Mouse (Mus musculus): Measurements from ENCODE around the gene Hlf. TPM values are rescaled to one million over a fixed set of nuclear protein-coding genes. Genes with fewer than 3 reads are reported as not detected.

Gene Hlf
- 100 to 1,000 TPM; 124 to 142 TPM for total RNA-seq (2021)
- long read RNA-seq, experiment 1, full-length matches to known transcripts: 33 of 106 reads
- long read RNA-seq, experiment 1, partial matches to known transcripts: 5 of 106 reads
- long read RNA-seq, experiment 1, other reads (novel, unspliced or antisense): 68 of 106 reads
- long read RNA-seq, experiment 2, full-length matches to known transcripts: 20 of 69 reads
- long read RNA-seq, experiment 2, partial matches to known transcripts: 5 of 69 reads
- long read RNA-seq, experiment 2, other reads (novel, unspliced or antisense): 44 of 69 reads

DNA sequence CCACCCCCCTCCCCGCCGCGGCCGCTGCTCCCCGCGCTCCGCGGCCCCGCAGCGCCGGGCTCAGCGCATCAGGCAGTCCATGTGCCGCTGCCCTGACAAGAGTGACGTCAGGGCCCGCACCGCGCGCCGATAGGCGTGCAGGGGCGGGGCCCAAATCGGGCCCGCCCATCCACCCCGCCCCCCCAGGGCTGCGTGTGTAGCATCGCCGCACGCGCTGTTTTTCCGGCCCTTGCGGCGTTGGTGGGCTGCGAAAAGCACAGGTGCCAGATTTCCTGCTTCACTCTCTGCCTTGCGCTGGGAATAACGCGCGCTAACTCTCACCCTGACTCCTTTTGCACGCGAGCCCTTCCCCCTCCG lies at the start of gene Hlf:
Gene Hlf, minus strand, starts transcription at position 79 of the 357 bp plus-strand sequence.
- DNase-seq (ENCODE audit: low spot score in 2 of 2): peak; percentile 90 to 96

DNA sequence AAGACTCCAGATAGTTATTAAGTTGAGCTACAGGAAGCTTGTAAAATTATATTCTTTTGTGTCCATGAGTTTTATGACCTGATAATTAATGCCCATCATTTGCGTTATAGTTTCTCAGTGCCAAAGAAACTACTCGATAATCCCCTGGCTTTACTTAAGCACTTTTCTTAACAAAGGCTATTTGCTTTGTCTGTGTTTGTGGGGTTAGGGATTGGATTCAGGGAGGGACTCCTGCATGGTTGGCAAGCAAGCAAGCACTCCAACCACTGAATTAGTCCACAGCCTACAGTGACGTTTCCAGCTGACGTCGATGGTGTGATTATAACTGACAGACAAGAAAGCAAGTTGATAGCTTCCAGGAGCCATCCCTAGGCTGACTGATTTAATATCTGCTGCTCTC lies 48.1 kb upstream of the Hlf start:
- no peak for DNase-seq (ENCODE audit: low spot score in 2 of 2)

DNA sequence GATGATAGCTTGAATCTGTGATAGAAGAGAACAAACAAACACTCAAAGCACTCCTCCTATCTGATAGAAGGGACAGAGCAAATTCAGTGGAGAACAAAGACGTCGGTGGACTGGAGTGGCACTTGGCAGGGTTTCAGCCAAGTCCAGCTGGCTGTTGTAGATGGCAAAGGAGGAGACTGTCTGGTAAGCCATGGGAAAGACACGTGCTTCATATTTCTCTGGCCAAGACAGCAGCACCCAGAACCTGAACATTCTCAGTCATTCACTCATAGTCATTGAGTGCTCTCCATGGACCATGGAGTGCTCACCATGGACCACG lies 34.5 kb upstream of the Hlf start:
- no peak for DNase-seq (ENCODE audit: low spot score in 2 of 2)

- no peak for DNase-seq (ENCODE audit: low spot score in 2 of 2)
Measured at GRCm38 (mm10) chr11:90424334-90425206, 33.9 kb upstream of the Hlf start.

- DNase-seq (ENCODE audit: low spot score in 2 of 2): no peak
Measured at GRCm38 (mm10) chr11:90423896-90424295, 33.2 kb upstream of the Hlf start.

DNA sequence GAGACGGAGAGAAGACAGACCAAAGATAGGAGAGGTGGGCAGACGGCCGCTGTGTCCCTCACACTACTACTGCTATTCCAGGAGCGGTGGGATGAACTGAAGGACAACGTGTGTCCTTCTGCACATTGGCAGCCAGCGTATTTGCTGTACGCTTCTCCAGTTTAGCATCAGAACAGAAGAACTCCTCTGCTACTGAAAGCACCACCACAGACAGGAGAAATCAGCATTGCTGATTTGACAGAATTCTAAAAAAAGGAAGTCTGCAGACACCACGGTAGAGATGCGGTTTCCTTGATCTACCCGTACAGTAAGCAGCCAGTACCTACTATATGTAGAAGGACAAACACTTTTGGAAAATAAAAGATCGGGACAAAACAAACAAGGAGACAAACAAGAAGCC lies 29.0 kb upstream of the Hlf start:
- peak; percentile 5 to 38 for DNase-seq (ENCODE audit: low spot score in 2 of 2)

GRCm38 (mm10) chr11:90417921-90418320 lies 27.2 kb upstream of the Hlf start:
- DNase-seq (ENCODE audit: low spot score in 2 of 2): peak; percentile 99

DNA sequence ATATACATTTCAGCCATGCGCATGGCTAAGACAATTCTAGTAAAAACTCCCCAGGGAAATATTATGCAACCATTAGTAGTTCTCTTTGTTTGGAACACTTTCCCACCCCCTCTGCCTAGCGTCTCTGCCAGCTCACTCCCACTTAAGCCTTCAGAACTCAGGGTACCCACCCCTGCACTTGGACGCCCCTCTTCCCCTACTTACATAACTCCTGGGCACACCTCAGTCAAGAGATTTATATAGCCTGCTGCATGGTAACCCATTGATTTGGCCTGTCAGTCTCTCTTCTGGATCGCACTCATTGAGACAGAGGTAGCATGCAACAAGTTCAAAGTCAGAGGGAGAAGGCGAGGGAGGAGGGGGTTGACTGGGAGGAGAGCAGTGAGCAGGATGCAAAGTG lies 26.3 kb upstream of the Hlf start:
- DNase-seq (ENCODE audit: low spot score in 2 of 2): peak in 1 of 2 experiments; percentile 37

DNA sequence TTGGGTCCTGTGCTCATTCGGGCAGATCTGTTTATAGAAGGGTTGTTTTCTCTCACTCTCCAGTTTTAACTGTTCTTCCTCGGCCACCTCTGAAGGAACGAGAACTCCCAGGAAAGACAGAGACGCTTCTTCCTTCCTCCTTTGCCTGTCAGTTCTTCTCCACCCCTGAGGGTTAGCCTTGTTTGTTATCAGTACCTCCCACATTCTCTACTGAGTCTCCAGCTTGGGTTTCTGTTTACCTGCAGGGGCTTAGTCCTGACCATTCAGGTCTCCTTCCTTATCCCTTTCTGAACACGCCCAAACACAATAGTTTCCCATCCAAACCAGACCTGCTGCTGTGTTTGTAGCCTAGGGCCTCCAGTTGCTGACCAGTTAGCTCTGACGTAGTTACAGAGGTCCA lies 8.2 kb upstream of the Hlf start:
- DNase-seq (ENCODE audit: low spot score in 2 of 2): no peak

DNA sequence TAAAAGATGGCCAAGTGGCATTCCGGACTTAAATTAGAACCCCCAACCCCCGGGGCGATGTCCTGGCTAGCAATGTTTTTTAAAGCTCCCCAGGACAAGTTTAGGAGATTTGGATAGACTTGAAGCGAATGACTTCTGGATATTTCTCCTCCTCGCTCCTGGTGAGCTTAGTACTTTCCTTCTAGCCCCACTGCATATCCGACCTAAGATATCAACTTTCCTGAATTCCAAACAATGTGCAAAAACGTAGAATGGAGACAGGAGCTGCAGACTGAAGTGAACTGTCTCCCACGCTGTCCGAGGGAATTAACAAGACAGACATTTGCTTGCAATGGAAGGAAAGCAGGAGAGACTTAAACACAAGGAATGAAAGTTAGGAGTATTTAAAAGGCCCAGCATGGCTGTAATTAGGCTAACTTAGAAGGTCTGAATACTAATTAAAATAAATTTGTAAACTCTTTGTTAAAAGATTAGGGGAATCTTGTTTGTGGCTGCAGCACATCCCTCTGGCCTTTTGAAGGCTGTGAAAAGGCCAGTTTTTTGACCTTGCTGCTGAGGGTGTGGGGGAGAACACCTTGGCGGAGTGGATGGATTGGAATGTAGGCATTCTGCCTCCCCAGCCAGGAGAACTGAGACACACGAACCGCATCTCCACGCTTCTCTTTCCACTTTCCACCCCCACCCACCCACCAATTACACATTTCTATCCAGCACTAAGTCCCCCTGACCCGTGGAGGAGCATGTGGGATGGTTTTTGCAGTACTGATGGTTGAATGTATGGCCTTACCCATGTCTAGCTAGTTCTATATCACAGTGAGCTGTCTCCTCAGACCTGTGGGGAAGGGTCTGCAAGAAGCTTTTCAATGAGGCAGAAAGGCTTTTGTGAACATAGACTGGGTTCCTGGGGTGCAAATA lies 833 bp upstream of the Hlf start:
- no peak for DNase-seq (ENCODE audit: low spot score in 2 of 2)

DNA sequence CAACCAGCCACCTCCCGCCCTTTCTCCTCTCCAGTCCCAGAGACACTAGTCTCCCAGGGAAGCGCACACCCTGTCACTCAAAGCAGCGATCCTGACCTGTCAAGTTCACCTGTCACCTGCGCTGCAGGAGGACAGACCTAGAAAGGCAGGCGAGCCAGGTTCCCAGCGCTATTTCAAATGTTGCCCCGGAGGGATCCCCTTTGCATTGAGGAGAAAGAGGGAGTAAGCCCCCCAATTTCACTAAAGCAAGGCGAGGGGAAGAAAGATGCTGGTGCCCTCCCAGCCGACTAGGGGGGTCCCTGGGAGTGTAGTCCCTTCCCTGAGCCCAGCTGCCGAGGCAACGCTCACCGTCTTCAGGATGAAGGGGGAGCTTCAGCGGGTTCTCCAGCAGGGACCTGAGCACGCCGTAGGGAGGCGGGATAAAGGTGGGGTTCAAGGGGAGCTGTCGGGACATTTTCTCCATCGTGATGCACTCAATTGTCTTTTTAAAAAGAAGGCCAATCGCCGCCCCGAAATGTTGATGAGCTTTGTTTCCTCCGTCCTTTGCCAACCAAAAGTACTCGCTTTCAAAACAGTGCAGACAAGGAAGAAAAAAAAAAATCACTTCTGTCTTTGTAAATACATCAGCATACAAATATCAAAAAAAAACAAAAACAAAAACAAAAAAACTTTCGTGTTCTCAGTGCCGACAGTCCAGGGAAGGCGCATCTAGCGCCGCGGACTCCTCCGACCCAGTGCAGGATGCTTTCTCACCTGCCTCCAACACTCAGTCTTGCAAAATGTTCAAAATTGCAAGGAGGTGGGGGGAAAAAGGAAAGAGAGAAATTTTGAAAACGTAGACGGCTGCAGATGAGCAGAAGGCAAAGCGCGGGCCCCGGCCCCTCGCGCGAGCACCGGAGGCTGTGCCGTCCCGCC lies 536 bp downstream of the Hlf start:
- DNase-seq (ENCODE audit: low spot score in 2 of 2): no peak

DNA sequence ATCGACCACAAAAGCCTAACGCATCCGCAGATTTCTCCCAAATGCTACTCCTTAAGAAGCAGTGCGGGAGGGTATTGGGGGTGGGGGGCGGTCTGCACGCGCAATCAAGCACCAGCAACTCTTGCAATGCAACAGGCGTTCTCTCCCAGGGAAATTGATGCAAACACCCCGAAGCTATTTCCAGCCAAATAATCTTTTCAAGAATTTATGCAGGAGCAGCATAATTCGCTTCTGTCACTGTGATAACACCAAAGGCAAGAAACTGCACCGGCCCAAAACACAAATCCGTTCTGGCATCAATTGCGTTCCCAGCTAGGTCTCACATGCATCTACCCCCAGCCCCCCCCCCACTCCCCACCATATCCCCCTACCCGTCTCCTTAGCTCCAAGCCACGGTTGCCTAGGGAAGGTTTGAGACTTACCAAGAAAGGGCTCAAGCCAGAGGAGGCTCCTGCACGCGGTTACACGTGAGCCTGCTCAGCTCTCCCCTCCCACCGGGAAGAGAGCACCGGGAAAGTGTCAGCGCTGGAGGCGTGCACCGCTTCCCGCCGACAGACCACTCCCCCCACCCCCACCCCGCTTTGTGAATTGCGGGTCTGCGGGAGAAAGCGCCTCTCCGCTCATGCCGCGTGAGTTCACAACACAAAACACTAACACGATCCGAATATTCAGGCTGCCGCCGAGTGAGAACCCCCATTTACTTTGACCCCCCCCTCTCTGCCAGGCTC lies 1.4 kb downstream of the Hlf start:
- DNase-seq (ENCODE audit: low spot score in 2 of 2): peak; percentile 61 to 69

- DNase-seq (ENCODE audit: low spot score in 2 of 2): no peak
Measured at GRCm38 (mm10) chr11:90387501-90388440, 2.9 kb downstream of the Hlf start.

DNA sequence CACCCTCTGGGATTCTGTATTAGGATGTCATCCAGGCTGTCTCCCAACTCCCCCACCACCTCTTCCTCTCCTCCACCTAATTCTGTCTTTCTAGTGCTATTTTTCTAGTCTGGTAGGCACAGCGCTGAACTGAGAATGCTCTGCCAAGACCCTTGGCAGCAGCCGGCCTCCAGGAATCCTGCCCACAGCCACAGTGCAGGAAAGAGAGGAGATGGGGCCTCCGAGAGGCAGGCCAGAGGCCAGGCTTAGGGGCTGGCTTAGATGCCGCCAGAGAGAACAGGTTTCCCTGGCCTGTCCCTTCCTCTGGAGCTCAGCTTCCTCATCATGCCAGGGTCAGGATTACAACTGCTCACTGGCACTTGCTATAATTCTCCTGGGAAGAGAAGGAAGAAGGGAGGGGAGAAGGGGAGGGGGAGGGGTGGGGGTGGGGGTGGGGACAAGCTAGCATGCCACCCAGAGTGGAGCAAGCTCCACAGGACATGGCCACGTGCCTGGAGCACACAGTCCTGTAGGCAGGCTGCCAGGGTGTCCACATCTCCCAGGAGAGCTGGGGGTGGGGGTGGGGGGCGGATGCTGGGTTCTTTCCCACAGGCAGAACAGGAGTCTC lies 8.6 kb downstream of the Hlf start:
- DNase-seq (ENCODE audit: low spot score in 2 of 2): peak in 1 of 2 experiments; percentile 68

GRCm38 (mm10) chr11:90381113-90381512 lies 9.6 kb downstream of the Hlf start:
- DNase-seq (ENCODE audit: low spot score in 2 of 2): no peak

- no peak for DNase-seq (ENCODE audit: low spot score in 2 of 2)
Measured at GRCm38 (mm10) chr11:90380131-90380685, 10.5 kb downstream of the Hlf start.

- no peak for DNase-seq (ENCODE audit: low spot score in 2 of 2)
Measured at GRCm38 (mm10) chr11:90378008-90378407, 12.7 kb downstream of the Hlf start.

DNA sequence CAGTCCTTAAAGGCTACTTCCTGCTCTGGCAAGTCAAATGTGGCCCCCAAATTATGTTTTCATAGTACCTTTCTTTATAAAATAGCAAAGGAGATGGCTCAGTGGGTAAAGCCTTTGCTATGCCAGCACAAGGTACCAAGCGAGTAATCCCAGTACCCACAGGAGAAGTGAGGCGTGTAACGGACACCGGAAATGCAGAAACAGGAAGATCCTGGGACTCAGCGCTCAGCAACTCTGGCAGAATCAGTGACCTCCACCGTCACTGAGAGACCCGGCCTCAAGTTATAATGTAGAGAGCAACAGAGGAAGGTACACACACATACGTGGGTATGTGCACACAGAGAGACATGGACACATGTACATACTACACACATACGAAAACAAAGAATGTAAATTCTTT lies 14.3 kb downstream of the Hlf start:
- DNase-seq (ENCODE audit: low spot score in 2 of 2): no peak

Measured in left cerebral cortex, adult 18-20 months (tissue).